16 mouse cellular contexts compared by ENCODE assay signal in genomic region chr5:150378586-150378985, GRCm38 (mm10).
"Had no signal": no experiment of that assay in that cellular context is flagged by ENCODE, and none has a peak within 500 bp of the region (broad histone marks: within the 10 kb centered on the region; RNA-seq: fewer than 3 reads in every experiment).

No protein-coding gene starts in this region.

- H3K4me2 ChIP-seq: neural tube, embryonic 12.5 days; neural tube, embryonic 13.5 days; neural tube, embryonic 15.5 days; stomach, embryonic 15.5 days had no signal

- H3K9me3 ChIP-seq: neural tube, embryonic 12.5 days; neural tube, embryonic 13.5 days; neural tube, embryonic 15.5 days; stomach, embryonic 15.5 days had no signal

- DNase-seq: right cerebral cortex, adult 18-20 months; right cerebral cortex, postnatal 14 days; right cerebral cortex, postnatal 25 days; right cerebral cortex, postnatal 4 days; spleen, adult 18-20 months; thymus, adult 18-20 months; thymus, adult 2 months; thymus, postnatal 14 days; thymus, postnatal 25 days; thymus, postnatal 36 days; thymus, postnatal 4 days had no signal

- H3K27me3 ChIP-seq: neural tube, embryonic 12.5 days; neural tube, embryonic 13.5 days; neural tube, embryonic 15.5 days; stomach, embryonic 15.5 days had no signal

- H3K36me3 ChIP-seq: stomach, embryonic 15.5 days had no signal

- H3K4me1 ChIP-seq: neural tube, embryonic 12.5 days; neural tube, embryonic 13.5 days; neural tube, embryonic 15.5 days had no signal

- H3K4me3 ChIP-seq: neural tube, embryonic 12.5 days; neural tube, embryonic 13.5 days; neural tube, embryonic 15.5 days; stomach, embryonic 15.5 days had no signal

- H3K27ac ChIP-seq: neural tube, embryonic 12.5 days; neural tube, embryonic 13.5 days; neural tube, embryonic 15.5 days; stomach, embryonic 15.5 days; stomach, postnatal 0 days had no signal

- H3K9ac ChIP-seq: neural tube, embryonic 12.5 days; neural tube, embryonic 13.5 days; neural tube, embryonic 15.5 days; stomach, embryonic 15.5 days had no signal
